Mouse (Mus musculus) heart, postnatal 25 days (tissue): Measurements from ENCODE around the gene Vhl. TPM values are rescaled to one million over a fixed set of nuclear protein-coding genes. Genes with fewer than 3 reads are reported as not detected.
"Not testable (repeated sequence)": the region's sequence is repeated elsewhere in the genome, so short reads cannot be mapped to it uniquely, and the experiment has no call there.

ENCODE experiments used
- DNase-seq: peaks from one replicate; pipeline ENCODE4 v3.0.0; 2022; ENCODE audit warnings: low spot score
- intact Hi-C: fragments of 180-260 bp; cut with DNase I; formaldehyde crosslinking; loops from one replicate; pipeline ENCODE4 v1.15.1; 2025
- total RNA-seq, 2 experiments: library from RNA; stranded (reverse); gene quantifications; 2 replicates each; pipeline ENCODE4 v1.2.3; 2021

The Vhl gene
- total RNA-seq, 2 experiments from 2014 or later, result 10.7 to 11.7 TPM

- DNase-seq, result peak; percentile 34
- intact Hi-C loops, result no loop called here
Observed at GRCm38 (mm10) chr6:113658226-113658625, 34.5 kb downstream of the Vhl start.

GRCm38 (mm10) chr6:113659648-113660491 is 36.1 kb downstream of the Vhl start:
- intact Hi-C loops, result no loop called here
- DNase-seq, result no peak

- intact Hi-C loops, result no loop called here
- no peak for DNase-seq
Observed at GRCm38 (mm10) chr6:113660492-113661352, 37.0 kb downstream of the Vhl start.

- intact Hi-C loops, result no loop called here
Observed at GRCm38 (mm10) chr6:113661353-113662241, 37.8 kb downstream of the Vhl start.

GRCm38 (mm10) chr6:113662964-113663700 is 39.4 kb downstream of the Vhl start:
- intact Hi-C loops, result no loop called here
- no peak for DNase-seq

More at GRCm38 (mm10) chr6:113661353-113662241, 37.8 kb downstream of the Vhl start:
- DNase-seq, result no peak

- intact Hi-C loops, result no loop called here
Observed at GRCm38 (mm10) chr6:113664305-113664704, 40.5 kb downstream of the Vhl start.

GRCm38 (mm10) chr6:113667611-113668122 is 43.9 kb downstream of the Vhl start:
- no peak for DNase-seq
- intact Hi-C loops, result loop anchor here (2.0 kb wide), 1 partner anchor 29 kb away; the partner anchor contains the start of gene Irak2

More at GRCm38 (mm10) chr6:113664305-113664704, 40.5 kb downstream of the Vhl start:
- DNase-seq, result no peak

GRCm38 (mm10) chr6:113668287-113669154 is 44.8 kb downstream of the Vhl start:
- DNase-seq, result peak; percentile 74
- intact Hi-C loops, result loop anchor here (2.0 kb wide), 1 partner anchor 30 kb away; the partner anchor contains the start of gene Irak2

- DNase-seq, result no peak
- intact Hi-C loops, result loop anchor here (2.0 kb wide), 1 partner anchor 31 kb away; the partner anchor contains the start of gene Irak2
Observed at GRCm38 (mm10) chr6:113669821-113670220, 46.1 kb downstream of the Vhl start.

GRCm38 (mm10) chr6:113672029-113672428 is 48.3 kb downstream of the Vhl start:
- DNase-seq, intact Hi-C loops: not testable (repeated sequence)

- DNase-seq, result no peak
- intact Hi-C loops, result no loop called here
Observed at GRCm38 (mm10) chr6:113672989-113673388, 49.2 kb downstream of the Vhl start.

GRCm38 (mm10) chr6:113675234-113675633 is 51.5 kb downstream of the Vhl start:
- intact Hi-C loops, result no loop called here
- DNase-seq, result no peak

GRCm38 (mm10) chr6:113675991-113676390 is 52.2 kb downstream of the Vhl start:
- no peak for DNase-seq
- intact Hi-C loops, result no loop called here

GRCm38 (mm10) chr6:113677070-113677734 is 53.4 kb downstream of the Vhl start:
- DNase-seq, result no peak
- intact Hi-C loops, result no loop called here

GRCm38 (mm10) chr6:113678246-113679012 is 54.7 kb downstream of the Vhl start:
- intact Hi-C loops, result no loop called here
- DNase-seq, result no peak

GRCm38 (mm10) chr6:113679993-113680566 is 56.3 kb downstream of the Vhl start:
- intact Hi-C loops, result no loop called here
- no peak for DNase-seq
